Mouse (Mus musculus): Measurements from ENCODE around the gene Spg11.

GRCm38 (mm10) chr2:122141332-122141967 is 23.3 kb upstream of the Spg11 start:
- peak; percentile 53; the same call in 1 of the 2 replicates for TF ChIP-seq EP300 (IDR thresholded peaks at IDR 0.05; ENCODE audit: low read depth)
- peak; percentile 19; the same call in 1 of the 2 replicates for TF ChIP-seq CTCF (IDR thresholded peaks at IDR 0.05; ENCODE audit: low read depth)
